Mouse (Mus musculus) adrenal gland, postnatal 14 days (tissue): ENCODE measurements around the gene Cfap126. TPM values are rescaled to one million over a fixed set of nuclear protein-coding genes. Genes with fewer than 3 reads are reported as not detected.
A peak's percentile ranks its signal among the peaks of the same experiment; 100 is the strongest.

Experiments
- DNase-seq: peaks from one replicate; pipeline ENCODE4 v3.0.0; 2021; ENCODE audit warnings: mixed read lengths
- total RNA-seq: library from RNA; stranded (reverse); gene quantifications from 2 replicates; pipeline ENCODE4 v1.2.3, GENCODE M21; 2021

Gene Cfap126
- total RNA-seq, 1 experiment from 2014 or later = 1.9 TPM

DNA sequence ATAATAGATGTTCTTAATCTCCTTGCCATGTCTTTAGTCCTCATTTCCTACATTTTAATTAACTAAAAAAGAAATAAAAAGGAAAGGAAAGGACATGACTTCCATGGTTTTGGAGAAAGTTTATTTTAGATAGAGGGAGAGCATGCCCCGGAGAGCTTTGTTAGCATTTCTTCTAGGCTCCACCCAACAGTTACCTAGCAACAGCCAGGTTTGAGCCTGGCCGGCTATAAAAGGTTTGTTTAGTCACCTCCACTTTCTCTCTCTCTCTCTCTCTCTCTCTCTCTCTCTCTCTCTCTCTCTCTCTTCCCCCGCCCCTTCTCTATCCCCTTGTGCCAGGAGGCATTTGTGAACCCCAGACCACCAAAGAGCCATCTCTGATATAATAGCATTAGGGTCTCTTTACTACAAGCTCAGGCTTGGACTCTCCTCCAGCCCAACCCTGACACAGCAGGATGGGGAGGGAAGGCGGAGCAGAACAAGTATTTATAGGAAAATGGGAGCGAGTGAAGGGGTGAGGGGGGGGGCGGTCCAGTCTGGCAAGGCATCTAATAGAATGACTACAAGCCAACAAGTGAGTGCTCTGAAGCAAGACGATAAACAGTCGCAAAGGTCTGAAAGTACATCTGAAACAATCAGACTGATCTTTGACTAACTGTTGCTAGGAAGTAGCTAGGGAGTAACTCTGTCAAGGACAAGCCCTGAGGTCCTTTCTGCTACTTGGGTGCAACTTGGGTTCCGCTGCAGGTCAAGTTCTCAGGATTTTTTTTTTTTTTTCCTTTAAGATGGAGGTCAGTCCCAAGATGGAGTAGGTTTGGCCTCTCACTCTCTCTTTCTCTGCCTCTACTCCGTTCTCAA lies 17.4 kb upstream of the Cfap126 start:
- no peak for DNase-seq

DNA sequence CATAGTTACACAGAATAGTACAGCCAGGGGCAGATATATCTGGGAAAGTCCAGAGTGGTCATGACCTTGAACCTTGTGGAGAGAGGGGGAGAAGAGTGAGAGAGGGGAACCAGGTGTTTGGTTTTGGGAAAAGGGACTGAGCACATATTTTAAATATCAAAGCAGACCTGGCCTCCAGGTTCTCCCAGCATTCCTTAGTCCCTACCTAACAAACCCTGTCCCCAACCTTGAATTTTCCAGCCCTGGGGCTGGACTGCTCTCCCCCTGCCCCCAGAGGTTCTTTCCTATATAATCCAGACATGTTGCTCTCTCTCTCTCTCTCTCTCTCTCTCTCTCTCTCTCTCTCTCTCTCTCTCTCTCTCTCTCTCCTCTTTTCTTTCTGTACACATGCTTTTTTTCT lies 16.6 kb upstream of the Cfap126 start:
- DNase-seq = no peak

DNA sequence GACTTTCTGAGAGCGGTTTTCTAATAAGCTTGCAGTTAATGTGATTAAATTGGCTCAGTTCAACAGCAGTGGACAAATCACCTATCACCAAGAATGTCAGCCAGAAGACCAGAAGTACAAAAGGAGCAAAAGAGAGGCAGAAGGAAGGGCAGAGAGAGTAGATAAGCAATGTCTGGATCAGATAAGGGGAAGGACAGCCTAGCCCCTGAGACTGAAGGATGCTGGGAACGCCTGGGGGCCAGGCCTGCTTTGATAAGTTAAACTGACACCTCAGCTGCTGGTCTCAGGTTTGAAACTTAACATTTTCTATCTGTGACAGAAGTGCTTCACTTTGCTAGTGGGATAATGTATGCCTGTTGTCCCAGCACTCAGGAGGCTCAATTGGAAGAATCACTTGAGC lies 16.1 kb upstream of the Cfap126 start:
- DNase-seq = no peak

DNA sequence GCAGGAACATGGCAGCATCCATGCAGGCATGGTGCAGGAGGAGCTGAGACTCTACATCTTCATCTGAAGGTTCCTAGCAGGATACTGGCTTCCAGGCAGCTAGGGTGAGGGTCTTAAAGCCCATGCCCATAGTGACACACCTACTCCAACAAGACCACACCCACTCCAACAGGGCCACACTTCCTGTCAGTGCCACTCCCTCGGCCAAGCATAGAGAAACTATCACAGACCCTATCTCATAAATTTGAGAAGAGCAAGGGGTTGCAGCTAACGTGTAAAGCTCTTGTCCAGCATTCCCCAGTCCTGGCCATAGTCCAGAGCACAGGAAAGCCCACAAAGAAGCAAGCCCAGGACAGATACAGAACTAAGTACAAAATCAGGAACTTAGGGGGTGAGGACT lies 12.7 kb upstream of the Cfap126 start:
- no peak for DNase-seq

DNA sequence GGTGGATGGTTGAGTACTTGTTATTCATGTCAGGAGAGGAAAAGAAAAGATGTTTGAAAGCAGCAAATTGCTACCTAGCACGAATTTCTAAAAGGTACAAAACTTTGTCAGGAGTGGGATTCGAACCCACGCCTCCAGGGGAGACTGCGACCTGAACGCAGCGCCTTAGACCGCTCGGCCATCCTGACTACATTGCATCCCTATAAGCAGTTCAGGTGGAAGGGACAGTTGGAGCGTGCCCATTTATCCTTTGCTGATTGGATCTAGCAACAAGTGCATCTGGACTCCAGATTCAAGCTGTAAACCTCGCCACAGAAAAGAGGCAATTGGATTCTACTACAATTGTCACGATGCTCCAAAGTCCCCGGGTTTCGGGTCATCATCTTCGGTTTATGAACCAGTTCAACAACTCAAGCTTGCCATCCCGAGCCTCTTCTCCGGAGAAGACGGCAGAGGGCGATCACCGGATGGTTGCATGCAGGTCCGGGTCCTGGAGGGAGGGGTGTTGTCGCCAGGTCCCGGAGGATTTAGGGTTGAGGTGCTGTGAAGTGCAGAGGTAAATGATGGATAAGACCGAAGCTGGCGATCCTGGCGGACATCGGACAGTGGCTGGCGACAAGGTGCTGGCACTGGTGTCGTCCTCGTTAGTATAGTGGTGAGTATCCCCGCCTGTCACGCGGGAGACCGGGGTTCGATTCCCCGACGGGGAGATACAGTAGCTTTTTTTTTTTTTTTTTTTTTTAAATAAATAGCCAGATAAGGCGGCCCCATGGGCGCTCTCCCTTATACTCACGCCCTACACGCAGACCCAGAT lies 11.8 kb upstream of the Cfap126 start:
- DNase-seq = peak; percentile 91

DNA sequence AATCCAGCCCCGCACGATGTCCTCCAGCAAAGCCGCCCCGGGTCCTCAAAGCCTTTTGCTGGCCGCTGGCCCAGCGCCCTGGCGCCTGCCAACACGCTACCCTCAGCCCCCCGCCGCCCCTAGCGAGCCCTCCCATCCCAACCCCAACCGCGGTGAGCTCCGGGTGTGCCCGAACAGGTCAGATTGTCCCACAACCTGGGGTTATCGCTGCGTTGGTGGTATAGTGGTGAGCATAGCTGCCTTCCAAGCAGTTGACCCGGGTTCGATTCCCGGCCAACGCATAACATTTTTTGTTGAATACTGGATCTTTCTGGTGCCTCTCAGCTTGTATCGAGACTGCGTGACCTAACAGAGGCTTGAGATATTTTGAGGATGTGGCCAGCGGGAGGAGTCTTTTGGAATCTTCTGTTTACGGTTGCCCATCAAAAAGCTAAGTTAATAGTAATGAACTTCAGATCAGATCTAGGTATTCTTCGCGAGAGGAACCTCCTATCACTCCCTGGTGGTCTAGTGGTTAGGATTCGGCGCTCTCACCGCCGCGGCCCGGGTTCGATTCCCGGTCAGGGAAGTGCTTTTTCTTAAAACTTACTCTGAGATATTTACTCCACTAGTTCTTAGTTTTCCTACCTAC lies 11.1 kb upstream of the Cfap126 start:
- DNase-seq = peak; percentile 87

DNA sequence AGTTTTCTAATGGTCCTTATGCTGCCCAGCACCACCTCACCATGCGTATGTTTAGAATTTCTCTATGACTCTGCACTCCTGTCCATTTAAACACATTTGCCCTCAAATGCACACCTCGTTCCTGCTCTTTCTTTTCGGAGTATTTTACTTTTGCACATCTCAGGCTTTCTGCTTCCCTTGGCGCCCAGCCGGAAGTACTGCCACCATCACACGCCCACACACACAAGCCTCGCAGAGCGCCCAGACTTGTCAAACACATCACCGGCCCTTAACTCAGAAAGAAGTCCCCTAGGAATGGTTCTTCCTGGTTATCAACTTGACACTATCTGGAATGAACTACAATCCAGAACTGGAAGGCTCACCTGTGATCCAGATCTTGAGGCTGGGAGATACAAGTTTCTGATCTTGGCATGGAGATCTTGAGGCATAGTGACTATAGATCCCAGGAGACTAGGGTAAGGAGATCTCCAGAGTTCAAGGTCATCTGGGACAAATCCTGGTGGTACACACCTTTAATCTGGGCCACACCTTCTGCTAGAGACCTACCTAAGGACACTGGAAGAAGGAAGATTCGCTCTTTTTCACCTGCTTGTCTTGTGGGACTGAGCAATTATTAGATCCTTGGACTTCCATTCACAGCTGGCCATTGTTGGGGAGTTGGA lies 10.4 kb upstream of the Cfap126 start:
- DNase-seq = peak; percentile 18

DNA sequence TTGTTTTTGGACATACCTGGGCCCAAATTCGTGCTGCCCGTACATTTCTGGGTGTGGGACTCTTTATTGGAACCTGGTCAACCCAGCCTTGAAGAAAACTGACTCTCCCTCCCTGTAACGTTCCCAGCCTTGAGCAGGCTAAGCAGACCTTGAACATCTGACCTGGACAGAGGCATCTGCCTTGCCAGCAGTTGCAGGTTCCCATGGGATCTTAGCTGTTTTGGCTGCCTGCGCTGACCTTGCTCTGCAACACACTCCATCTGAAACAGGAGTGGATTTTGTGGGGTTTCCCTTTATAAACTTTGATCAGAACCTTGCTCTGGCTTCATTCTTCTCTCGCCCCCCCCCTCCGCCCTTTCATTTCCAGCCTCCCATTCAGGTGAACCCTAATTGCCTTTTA lies 8.5 kb upstream of the Cfap126 start:
- DNase-seq = peak; percentile 73

DNA sequence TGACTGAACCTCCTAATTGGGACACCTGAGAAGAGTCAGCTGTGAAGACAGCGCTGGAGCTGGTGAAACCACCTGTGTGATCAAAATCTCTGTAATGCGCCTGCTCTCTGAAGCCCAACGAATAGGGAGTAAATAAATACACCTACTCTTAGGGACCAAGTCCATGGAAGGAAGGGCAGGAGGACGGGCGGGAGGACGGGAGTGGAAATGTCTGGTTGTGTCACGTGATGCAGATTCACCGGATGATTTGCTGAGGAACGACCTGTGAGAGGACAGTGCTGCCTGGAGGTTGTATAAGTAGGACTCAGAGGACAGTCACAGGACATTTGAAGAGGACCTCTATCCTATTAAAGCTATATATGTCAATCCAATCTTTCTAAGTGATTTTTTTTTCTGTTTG lies 4.1 kb upstream of the Cfap126 start:
- no peak for DNase-seq

DNA sequence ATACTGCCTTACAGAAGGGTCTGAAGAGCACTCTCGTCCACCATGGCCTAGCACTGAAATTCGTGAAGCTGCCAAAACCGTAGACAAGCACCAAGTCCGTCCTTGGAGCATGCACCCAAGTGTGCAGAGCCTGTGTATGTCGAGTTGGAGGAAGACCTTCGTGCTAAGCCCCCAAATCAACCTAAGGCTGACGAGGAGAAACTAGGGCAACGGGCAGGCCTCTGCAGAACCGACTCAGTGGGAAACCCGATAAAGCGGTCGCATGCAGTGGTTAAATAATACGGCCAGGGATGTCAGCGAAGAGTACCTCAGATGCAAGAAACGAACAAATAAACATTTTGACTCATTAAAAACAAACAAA lies 3.1 kb upstream of the Cfap126 start:
- DNase-seq = no peak

DNA sequence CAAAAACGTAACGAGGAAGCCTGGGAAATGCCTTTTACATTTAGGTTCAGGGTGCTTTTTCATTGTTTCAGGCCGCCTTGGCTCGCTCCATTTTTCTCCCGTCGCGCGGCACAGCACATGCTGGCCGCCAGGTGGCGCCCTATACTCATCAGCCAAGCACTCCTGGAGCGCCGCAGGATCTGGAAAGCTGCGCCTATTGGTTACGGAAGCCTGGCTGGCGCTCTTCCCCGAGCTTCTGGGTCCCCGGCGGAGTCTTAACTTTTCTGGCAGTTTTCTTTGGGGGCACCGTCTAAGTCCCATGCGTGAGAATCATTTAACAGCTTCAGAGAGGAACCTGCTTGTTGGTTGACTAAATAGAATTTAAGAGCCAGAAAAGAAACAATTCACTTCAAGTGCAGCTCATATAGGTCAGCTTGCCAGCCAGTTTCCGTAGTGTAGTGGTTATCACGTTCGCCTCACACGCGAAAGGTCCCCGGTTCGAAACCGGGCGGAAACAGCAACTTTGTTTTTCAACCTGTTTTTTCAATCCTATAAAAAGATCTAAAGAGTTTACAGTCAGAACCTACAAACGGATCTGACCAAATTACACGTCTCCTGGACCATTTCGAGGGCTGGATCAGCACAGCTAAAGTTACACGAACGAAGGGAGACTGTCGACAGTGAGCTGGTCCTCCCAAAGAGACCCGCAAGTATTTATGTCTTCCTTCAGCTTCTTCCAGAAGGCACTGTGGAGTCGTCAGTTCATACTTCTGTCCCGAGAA lies 2.5 kb upstream of the Cfap126 start:
- peak; percentile 94 for DNase-seq

DNA sequence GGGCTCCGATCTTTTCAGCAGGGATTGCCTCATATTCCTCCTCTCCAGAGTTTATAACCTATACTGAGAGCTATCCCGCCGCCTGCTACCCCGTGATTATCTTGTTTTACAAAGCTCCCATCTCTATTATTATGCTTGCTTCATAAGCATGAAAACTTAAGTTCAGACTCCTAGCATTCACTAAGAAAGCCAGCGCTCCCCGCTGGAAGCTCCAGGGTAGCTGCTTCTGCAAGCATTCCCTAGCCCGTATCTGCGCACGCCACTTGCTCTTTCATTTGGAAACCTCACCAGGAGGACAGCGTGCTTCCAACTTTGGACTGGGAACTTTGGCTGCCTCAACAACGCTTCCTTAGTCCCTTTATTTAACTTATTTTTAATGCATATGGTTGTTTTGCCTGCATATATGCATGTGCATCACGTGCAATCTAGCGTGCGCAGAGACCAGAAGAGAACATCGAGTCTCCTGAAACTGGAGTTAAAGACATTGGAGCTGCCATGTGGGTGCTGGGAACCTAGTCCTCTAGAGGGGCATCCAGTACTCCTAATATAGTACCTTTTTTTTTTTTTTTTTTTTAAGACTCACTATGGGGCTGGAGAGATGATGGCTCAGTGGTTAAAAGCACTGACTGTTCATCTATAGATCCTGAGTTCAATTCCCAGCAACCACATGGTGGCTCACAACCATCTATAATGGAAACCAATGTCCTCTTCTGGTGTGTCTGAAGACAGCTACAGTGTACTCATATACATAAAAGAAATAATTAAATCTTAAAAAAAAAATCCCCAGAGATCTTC lies 1.7 kb upstream of the Cfap126 start:
- DNase-seq = peak; percentile 77

DNA sequence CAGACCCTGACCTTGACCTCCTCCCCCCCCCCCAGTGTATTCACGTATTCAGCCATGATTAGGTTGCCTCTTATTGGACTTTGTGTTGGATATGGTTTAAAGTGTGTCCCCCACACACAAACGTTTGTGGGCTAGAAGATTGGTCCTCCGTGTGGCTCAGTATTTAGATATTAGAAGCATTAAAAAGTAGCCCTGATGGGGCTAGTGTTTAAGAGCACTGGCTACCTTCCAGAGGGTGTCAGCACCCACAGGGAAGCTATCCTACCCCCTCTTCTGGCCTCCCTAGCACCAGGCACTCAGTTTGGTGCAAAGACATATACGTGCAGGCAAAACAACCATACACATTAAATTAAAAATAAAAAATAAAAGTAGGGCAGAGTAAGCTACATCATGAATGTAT lies 732 bp upstream of the Cfap126 start:
- DNase-seq = no peak

DNA sequence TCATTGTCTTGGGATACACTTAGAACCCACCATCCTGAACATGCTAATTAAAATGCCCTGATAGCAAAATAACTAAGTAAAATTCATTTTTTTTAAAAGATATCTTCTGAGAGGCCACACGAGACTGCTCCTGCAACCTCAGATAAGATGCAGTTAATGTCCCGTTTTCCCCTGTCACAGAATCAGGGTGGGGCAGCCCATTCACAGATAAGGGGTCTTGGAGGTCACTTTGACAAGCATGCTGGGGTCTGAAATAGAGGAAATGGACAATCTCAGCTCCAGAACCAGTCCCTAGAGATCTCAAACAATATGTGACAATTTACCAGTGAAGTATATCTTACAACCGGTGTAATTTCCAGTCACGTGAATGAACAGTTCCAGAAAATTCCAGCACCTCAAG lies 2.6 kb downstream of the Cfap126 start:
- no peak for DNase-seq

DNA sequence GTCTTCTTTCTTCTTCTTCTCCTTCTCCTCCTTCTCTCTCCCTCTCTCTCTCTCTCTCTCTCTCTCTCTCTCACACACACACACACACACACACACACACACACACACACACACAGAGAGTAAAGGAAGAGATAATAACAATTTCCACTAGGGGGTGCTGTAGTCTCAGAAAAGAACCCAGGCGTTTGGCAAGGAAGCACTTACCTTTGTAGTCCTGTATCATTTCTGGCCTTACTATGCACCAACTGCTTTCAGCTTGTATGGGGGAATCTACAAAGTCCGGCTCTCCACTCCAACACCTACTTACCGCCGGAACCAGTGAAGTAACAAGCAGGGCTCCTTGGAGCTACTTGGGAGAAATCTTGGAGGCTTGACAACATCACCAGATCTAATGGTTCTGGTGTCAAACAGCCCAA lies 4.6 kb downstream of the Cfap126 start:
- DNase-seq = peak; percentile 72

DNA sequence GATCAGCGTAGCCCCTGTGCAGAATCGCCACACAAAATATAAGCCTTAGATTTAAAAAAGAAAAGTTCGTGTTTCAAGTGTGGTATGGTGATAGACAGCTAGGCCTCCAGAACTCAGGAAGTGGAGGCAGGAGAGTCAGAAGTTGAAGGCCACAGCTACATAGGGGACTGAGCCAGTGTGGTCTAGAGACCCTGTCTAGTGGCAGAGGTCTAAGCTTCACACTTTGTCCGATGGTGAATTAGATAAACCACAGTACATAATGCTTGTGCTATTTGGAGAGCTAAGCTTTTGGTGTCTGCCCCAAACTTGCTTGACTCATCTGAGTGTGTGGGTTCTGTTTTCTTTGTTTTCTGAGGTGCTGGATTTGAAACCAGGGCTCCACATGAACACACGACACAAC lies 5.3 kb downstream of the Cfap126 start:
- no peak for DNase-seq

DNA sequence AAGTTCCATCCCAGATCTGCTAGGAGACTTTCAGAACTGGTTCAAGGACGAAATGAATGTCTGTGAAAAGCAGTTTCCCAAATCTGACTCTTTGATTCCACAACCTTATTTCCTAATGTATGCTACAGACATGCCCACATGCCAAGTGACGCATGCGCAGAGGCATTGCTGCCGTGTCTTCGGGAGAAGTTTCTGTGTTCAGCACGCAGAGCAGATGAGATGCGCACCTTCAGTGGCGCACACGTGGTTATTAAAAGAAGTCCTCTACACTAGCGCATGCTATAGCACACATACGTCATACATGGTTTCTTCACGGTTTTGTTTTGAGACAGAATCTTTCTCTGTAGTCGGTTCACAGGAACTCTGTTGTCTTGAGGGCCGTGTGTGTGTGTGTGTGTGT lies 5.7 kb downstream of the Cfap126 start:
- no peak for DNase-seq

DNA sequence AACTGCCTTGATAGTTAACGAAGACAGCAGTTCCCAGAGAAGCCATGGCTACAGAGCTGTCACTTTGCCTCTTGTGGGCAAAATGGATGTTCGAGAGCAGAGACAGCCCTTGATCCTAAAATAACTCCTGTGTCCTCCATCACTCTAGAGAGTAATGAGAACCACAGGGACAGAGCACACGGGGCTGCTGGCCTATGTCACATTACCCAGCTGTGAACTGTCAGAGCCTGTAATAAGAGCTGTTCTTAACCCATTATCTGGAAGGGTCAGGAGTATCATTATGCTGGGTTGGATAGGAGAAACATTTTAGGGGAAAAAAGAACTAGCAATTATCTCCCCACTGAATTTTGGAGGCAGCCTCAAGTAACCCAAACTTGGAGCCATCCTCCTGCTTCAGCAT lies 7.2 kb downstream of the Cfap126 start:
- no peak for DNase-seq

DNA sequence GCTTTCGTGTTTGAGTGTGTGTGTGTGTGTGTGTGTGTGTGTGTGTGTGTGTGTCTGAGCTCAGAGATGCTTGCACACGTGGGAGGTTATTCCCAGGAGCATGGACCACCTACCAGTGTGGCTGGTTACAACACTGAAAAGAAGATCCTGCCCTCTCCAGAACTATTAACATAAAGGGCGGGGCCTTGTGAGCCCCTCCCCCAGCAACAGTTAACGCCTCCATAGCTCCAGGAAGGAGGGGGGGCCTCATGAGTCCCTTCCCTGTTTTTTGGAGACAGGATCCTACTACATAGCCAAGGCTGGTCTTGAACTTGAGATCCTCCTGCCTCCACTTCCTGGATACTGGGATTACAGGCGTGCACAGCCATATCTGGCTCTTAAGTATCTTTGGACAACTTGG lies 8.1 kb downstream of the Cfap126 start:
- DNase-seq = no peak

DNA sequence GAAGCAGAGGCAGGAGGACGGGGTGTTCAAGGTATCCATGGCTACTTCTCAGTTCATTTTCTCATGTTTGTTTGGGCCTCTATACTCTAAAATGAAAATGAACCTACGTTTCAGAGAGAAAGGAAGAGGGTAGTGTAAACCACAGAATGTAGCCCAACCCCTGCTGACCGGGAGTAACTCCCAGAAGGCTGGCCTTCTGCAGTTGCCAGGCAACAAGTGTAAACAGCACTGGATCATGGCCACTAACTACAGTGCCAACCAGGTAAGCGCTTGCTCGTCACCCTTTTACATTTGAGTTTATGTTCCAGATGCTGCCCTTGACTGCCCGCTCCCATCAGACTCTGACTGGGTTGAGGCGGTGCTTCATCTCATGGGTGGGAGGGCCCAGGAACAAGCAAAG lies 9.2 kb downstream of the Cfap126 start:
- peak; percentile 64 for DNase-seq

DNA sequence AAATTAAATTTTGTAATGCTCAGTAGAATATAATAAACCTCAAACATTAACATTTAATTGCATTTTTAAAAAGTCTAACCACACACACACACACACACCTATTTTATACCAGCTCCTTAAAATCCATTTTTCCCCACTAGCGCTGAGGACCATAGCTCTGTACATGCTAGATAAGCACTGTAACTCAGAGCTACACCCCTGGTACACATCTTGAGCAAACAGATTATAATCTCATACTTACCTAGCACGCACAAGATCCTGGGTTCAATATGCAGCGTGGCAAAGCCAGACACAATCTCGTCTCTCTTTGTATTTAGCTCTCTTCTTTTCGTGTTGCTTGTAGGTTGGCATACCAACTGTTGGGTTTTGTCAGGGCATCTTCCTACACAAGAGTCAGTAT lies 10.7 kb downstream of the Cfap126 start:
- no peak for DNase-seq
